Mouse (Mus musculus): ENCODE measurements around the gene Cuta. TPM values are rescaled to one million over a fixed set of nuclear protein-coding genes. Genes with fewer than 3 reads are reported as not detected.

Gene Cuta
- polyA plus RNA-seq, 1 experiment: 166 TPM

DNA sequence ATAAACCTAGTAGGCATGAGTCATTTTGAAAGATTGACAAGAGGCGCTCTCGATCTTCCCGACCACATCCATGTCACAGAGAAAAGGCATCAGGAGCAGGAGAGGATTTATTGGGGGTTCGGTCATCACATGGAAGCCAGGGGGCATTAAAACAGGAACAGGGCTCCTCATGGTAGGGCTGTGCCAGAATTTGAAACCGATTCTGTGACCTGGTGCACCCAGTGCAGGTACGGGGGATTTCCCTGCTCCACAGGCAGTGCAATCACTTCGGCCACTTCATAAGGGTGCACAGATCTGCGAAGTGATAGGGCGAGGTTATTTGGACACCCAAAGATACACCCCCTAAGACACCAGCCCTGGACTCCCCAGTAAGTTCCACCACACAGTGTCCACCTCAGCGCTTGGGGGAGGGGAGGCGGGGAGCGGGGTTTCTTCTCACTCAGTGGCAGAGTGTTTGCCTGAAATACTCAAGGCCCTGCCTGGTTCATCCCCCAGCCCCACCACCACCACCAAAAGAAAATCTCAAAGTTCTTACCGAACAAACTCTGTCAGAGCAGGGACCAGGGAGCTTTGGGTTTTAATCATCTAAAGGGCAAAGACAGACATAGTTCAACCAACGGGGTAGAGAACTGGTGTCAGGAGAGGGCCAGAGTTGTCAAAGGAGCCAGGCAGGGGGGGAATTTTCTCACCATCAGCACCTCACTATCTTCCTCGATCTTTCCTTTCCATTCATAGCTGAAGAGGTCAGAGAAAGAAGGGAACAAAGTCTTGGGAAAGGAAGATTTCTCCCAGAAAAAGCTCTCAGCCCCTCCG, 1.3 kb downstream of the Cuta start:
- TF ChIP-seq CEBPB (IDR thresholded peaks at IDR 0.05; ENCODE audit: low read depth) (no peak), FOSL1 (IDR thresholded peaks at IDR 0.05; ENCODE audit: insufficient read depth, low read length, poor library complexity, severe bottlenecking) (no peak), CTCF (IDR thresholded peaks at IDR 0.05; ENCODE audit: control insufficient read depth, insufficient read depth, insufficient read length) (no peak), MAX (IDR thresholded peaks at IDR 0.05) (no peak), MYOD1 (IDR thresholded peaks at IDR 0.05; ENCODE audit: control insufficient read depth, insufficient read length, low read depth) (no peak), USF1 (IDR thresholded peaks at IDR 0.05; ENCODE audit: low read depth) (no peak), MYOG (IDR thresholded peaks at IDR 0.05; ENCODE audit: control insufficient read depth, extremely low read depth, insufficient read length) (no peak)
- H3K27me3 ChIP-seq (ENCODE audit: control insufficient read depth, insufficient read depth, insufficient read length): no peaks in the 10 kb centered on the region
- peaks cover 22% of the 10 kb centered on the region for H3K36me3 ChIP-seq (ENCODE audit: control insufficient read depth, insufficient read depth)
- peaks cover 14% of the 10 kb centered on the region for H3K79me3 ChIP-seq (ENCODE audit: low read depth)
- H3K79me2 ChIP-seq (ENCODE audit: control insufficient read depth, insufficient read depth): peaks cover 30% of the 10 kb centered on the region
- H3K4me3 ChIP-seq (ENCODE audit: insufficient read depth, poor library complexity, severe bottlenecking): peak overlapping the region; percentile 68
- peak overlapping the region; percentile 81 for H3ac ChIP-seq (ENCODE audit: control insufficient read depth, insufficient read length, low read depth)

GRCm38 (mm10) chr17:26936921-26937695, 2.3 kb downstream of the Cuta start:
- TF ChIP-seq CTCF (IDR thresholded peaks at IDR 0.05; ENCODE audit: control insufficient read depth, insufficient read depth, insufficient read length): no peak
- Histone ChIP-seq H3K79me3 (ENCODE audit: low read depth) (peaks cover 14% of the 10 kb centered on the region), H3K79me2 (ENCODE audit: control insufficient read depth, insufficient read depth) (peaks cover 30% of the 10 kb centered on the region), H3K4me3 (ENCODE audit: insufficient read depth, poor library complexity, severe bottlenecking) (no peak overlapping the region), H3K36me3 (ENCODE audit: control insufficient read depth, insufficient read depth) (peaks cover 25% of the 10 kb centered on the region), H3ac (ENCODE audit: control insufficient read depth, insufficient read length, low read depth) (no peak overlapping the region), H3K27me3 (ENCODE audit: control insufficient read depth, insufficient read depth, insufficient read length) (no peaks in the 10 kb centered on the region)

DNA sequence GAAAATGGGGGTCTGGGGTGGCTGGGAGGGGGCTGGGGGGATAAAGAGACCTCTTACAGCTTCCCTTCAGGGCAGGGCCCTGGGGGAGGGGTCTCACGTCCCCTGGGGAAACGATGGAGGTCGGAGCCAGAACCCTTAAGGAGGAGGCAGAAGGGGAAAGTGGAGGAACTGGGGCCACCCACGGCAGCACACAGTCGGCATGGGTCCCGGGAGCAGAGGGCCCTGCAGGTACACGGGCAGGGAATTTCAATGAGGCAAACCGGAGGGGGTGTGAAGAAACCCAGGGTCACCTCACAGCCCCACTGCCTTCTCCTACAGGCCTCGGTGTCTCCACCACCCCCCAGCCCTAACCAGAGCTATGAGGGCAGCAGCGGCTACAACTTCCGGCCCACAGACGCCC, 2.9 kb downstream of the Cuta start:
- H3ac ChIP-seq (ENCODE audit: control insufficient read depth, insufficient read length, low read depth): no peak overlapping the region
- no peak for TF ChIP-seq CTCF (IDR thresholded peaks at IDR 0.05; ENCODE audit: control insufficient read depth, insufficient read depth, insufficient read length)
- TF ChIP-seq MAX (IDR thresholded peaks at IDR 0.05): no peak
- no peak for TF ChIP-seq CEBPB (IDR thresholded peaks at IDR 0.05; ENCODE audit: low read depth)
- TF ChIP-seq MYOD1 (IDR thresholded peaks at IDR 0.05; ENCODE audit: control insufficient read depth, insufficient read length, low read depth): no peak
- no peak for TF ChIP-seq MYOG (IDR thresholded peaks at IDR 0.05; ENCODE audit: control insufficient read depth, extremely low read depth, insufficient read length)
- no peak for TF ChIP-seq USF1 (IDR thresholded peaks at IDR 0.05; ENCODE audit: low read depth)
- no peak for TF ChIP-seq FOSL1 (IDR thresholded peaks at IDR 0.05; ENCODE audit: insufficient read depth, low read length, poor library complexity, severe bottlenecking)
- H3K79me2 ChIP-seq (ENCODE audit: control insufficient read depth, insufficient read depth): peaks cover 30% of the 10 kb centered on the region
- H3K27me3 ChIP-seq (ENCODE audit: control insufficient read depth, insufficient read depth, insufficient read length): no peaks in the 10 kb centered on the region
- H3K79me3 ChIP-seq (ENCODE audit: low read depth): peaks cover 15% of the 10 kb centered on the region
- peaks cover 28% of the 10 kb centered on the region for H3K36me3 ChIP-seq (ENCODE audit: control insufficient read depth, insufficient read depth)
- H3K4me3 ChIP-seq (ENCODE audit: insufficient read depth, poor library complexity, severe bottlenecking): no peak overlapping the region

DNA sequence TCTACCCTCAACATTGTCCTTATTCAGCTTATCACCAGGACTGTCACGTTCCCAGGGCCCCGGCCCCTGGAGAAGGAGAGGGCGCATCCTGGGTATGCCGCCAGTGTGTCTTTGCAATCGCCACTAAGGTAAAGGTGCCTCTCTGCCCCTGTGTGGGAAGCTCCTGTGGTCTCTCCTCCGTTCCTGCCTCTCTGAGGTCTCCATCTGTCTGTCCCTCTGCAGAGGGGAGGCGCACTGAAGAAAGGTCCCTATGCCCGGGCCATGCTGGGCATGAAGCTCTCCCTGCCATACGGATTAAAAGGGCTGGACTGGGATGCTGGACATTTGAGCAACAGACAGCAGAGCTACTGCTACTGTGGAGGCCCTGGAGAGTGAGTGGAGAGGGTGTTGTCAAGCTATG, 4.3 kb downstream of the Cuta start:
- no peak for TF ChIP-seq CTCF (IDR thresholded peaks at IDR 0.05; ENCODE audit: control insufficient read depth, insufficient read depth, insufficient read length)
- TF ChIP-seq MYOD1 (IDR thresholded peaks at IDR 0.05; ENCODE audit: control insufficient read depth, insufficient read length, low read depth): no peak
- no peak for TF ChIP-seq FOSL1 (IDR thresholded peaks at IDR 0.05; ENCODE audit: insufficient read depth, low read length, poor library complexity, severe bottlenecking)
- no peak for TF ChIP-seq MAX (IDR thresholded peaks at IDR 0.05)
- TF ChIP-seq USF1 (IDR thresholded peaks at IDR 0.05; ENCODE audit: low read depth): no peak
- no peak for TF ChIP-seq MYOG (IDR thresholded peaks at IDR 0.05; ENCODE audit: control insufficient read depth, extremely low read depth, insufficient read length)
- no peak for TF ChIP-seq CEBPB (IDR thresholded peaks at IDR 0.05; ENCODE audit: low read depth)
- H3ac ChIP-seq (ENCODE audit: control insufficient read depth, insufficient read length, low read depth): no peak overlapping the region
- H3K79me2 ChIP-seq (ENCODE audit: control insufficient read depth, insufficient read depth): peaks cover 30% of the 10 kb centered on the region
- H3K36me3 ChIP-seq (ENCODE audit: control insufficient read depth, insufficient read depth): peaks cover 38% of the 10 kb centered on the region
- H3K4me3 ChIP-seq (ENCODE audit: insufficient read depth, poor library complexity, severe bottlenecking): no peak overlapping the region
- peaks cover 17% of the 10 kb centered on the region for H3K79me3 ChIP-seq (ENCODE audit: low read depth)
- H3K27me3 ChIP-seq (ENCODE audit: control insufficient read depth, insufficient read depth, insufficient read length): no peaks in the 10 kb centered on the region

DNA sequence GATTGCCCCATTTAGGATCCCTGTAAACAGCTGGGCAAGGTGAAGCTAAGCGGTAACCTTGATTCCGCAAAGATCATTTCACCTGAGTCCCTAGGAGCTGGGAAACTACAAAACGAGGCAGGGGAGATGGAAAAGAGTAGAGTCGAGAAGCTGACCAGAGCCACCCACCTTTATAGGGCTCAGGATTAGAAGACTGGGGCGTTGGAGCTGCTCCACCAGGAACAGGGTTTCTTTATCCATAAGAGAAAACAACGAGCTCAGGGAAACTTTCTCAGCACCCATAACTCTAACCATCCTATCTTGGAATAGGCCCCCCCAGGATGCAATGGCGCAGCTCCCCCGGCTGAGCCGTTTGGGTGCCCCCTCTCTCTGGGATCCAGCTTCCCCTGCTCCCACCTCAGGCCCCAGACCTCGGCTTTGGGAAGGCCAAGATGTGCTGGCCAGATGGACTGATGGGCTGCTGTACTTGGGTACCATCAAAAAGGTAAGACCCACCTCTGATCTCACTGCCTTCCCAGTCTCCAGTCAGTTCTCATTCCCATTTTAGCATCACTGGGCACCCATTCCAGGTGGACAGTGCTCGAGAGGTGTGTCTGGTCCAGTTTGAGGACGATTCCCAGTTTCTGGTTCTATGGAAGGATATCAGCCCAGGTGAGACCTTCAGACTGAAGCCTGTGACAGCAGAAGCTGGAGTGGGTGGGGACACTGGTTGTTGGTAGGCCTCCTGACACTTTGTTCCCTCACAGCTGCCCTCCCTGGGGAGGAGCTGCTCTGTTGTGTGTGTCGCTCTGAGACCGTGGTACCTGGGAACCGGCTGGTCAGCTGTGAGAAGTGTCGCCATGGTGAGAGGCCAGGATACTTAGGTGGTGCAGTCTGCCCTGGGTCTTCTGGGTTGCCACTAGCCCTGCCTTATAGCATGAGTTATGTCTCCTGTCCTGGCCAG, 5.2 kb downstream of the Cuta start:
- TF ChIP-seq FOSL1 (IDR thresholded peaks at IDR 0.05; ENCODE audit: insufficient read depth, low read length, poor library complexity, severe bottlenecking) (no peak), CTCF (IDR thresholded peaks at IDR 0.05; ENCODE audit: control insufficient read depth, insufficient read depth, insufficient read length) (no peak), MAX (IDR thresholded peaks at IDR 0.05) (no peak), USF1 (IDR thresholded peaks at IDR 0.05; ENCODE audit: low read depth) (no peak), MYOD1 (IDR thresholded peaks at IDR 0.05; ENCODE audit: control insufficient read depth, insufficient read length, low read depth) (no peak), CEBPB (IDR thresholded peaks at IDR 0.05; ENCODE audit: low read depth) (no peak), MYOG (IDR thresholded peaks at IDR 0.05; ENCODE audit: control insufficient read depth, extremely low read depth, insufficient read length) (no peak)
- Histone ChIP-seq H3ac (ENCODE audit: control insufficient read depth, insufficient read length, low read depth) (no peak overlapping the region), H3K4me3 (ENCODE audit: insufficient read depth, poor library complexity, severe bottlenecking) (no peak overlapping the region), H3K36me3 (ENCODE audit: control insufficient read depth, insufficient read depth) (peaks cover 46% of the 10 kb centered on the region), H3K79me2 (ENCODE audit: control insufficient read depth, insufficient read depth) (peaks cover 30% of the 10 kb centered on the region), H3K79me3 (ENCODE audit: low read depth) (peaks cover 17% of the 10 kb centered on the region), H3K27me3 (ENCODE audit: control insufficient read depth, insufficient read depth, insufficient read length) (no peaks in the 10 kb centered on the region)
